Mouse (Mus musculus) intestine, embryonic 14.5 days (tissue): ENCODE data around the gene Herc4. TPM values are rescaled to one million over a fixed set of nuclear protein-coding genes. Genes with fewer than 3 reads are reported as not detected.

Source experiments
- ATAC-seq: fragments of 200-750 bp; cut with Nextera tagmentation; replicated peaks from 2 replicates; pipeline ENCODE4 v1.8.0; 2017; ENCODE audit warnings: low read depth, moderate number of reproducible peaks, moderate TSS enrichment, moderate library complexity; ENCODE audit not compliant: low FRiP score, low TSS enrichment
- DNase-seq: peaks from one replicate; pipeline ENCODE4 v3.0.0-alpha.2; 2018; ENCODE audit warnings: low spot score
- H3K27ac ChIP-seq: fragments of 300-500 bp; sonication (generic); 2 replicates; pipeline ENCODE4 v1.5.1; 2014; ENCODE audit warnings: low read depth, mild to moderate bottlenecking, control low read depth
- H3K27me3 ChIP-seq: fragments of 300-500 bp; sonication (generic); replicated peaks from 2 replicates; pipeline ENCODE4 v1.6.1; 2014; ENCODE audit warnings: low read length, control low read depth; ENCODE audit not compliant: control insufficient read depth, insufficient read depth
- H3K36me3 ChIP-seq: fragments of 300-500 bp; sonication (generic); 2 replicates; pipeline ENCODE4 v1.6.1; 2014; ENCODE audit warnings: low read length, control low read depth; ENCODE audit not compliant: control insufficient read depth, insufficient read depth
- H3K4me1 ChIP-seq: fragments of 300-500 bp; sonication (generic); replicated peaks from 2 replicates; pipeline ENCODE4 v1.6.1; 2014; ENCODE audit warnings: low read length, control low read depth, mixed read lengths; ENCODE audit not compliant: control insufficient read depth, insufficient read depth
- H3K4me2 ChIP-seq: fragments of 300-500 bp; sonication (generic); 2 replicates; pipeline ENCODE4 v1.6.1; 2014; ENCODE audit warnings: low read length
- H3K4me3 ChIP-seq: fragments of 300-500 bp; sonication (generic); 2 replicates; pipeline ENCODE4 v1.5.1; 2014; ENCODE audit warnings: low read depth, low read length, control low read depth, mixed read lengths
- H3K9ac ChIP-seq: fragments of 300-500 bp; sonication (generic); 2 replicates; pipeline ENCODE4 v1.6.1; 2014; ENCODE audit warnings: mild to moderate bottlenecking, low read length
- H3K9me3 ChIP-seq: fragments of 300-500 bp; sonication (generic); 2 replicates; pipeline ENCODE4 v1.6.1; 2016; ENCODE audit warnings: low read length, control low read depth; ENCODE audit not compliant: control insufficient read depth
- WGBS: fragments of 180-500 bp; shearing (Covaris S2); extraction: QIAGEN DNeasy Blood & Tissue Kit; methylation state at CpG from one replicate; pipeline ENCODE4 v1.1.7; 2014; 5-methylcytosine and 5-hydroxymethylcytosine counted together
- polyA plus RNA-seq: library from polyadenylated mRNA; unstranded; fragments of >200 nt; fragmentation: Nextera tagmentation; extraction: Ambion mirVana; gene quantifications from 2 replicates; pipeline ENCODE4 v1.2.1, GENCODE M21; 2014

Gene Herc4
- polyA plus RNA-seq, 1 experiment from 2014 or later, result 39.8 TPM

GRCm38 (mm10) chr10:63272401-63272800, 28.8 kb downstream of the Herc4 start:
- Histone ChIP-seq H3K36me3 (peaks cover 60% of the 10 kb centered on the region), H3K27ac (no peak overlapping the region), H3K9ac (no peak overlapping the region), H3K4me2 (no peak overlapping the region), H3K4me1 (no peaks in the 10 kb centered on the region), H3K27me3 (no peaks in the 10 kb centered on the region), H3K4me3 (no peak overlapping the region), H3K9me3 (no peaks in the 10 kb centered on the region)
- ATAC-seq (no peak), DNase-seq (no peak)

- DNase-seq (no peak), ATAC-seq (no peak)
- Histone ChIP-seq H3K27me3 (no peaks in the 10 kb centered on the region), H3K9ac (no peak overlapping the region), H3K4me1 (no peaks in the 10 kb centered on the region), H3K4me2 (no peak overlapping the region), H3K4me3 (no peak overlapping the region), H3K36me3 (peaks cover 62% of the 10 kb centered on the region), H3K9me3 (no peaks in the 10 kb centered on the region), H3K27ac (no peak overlapping the region)
- WGBS, result 93% methylated on average over 5 of the region's 5 CpGs
Observed at GRCm38 (mm10) chr10:63272868-63273267, 29.3 kb downstream of the Herc4 start.

DNA sequence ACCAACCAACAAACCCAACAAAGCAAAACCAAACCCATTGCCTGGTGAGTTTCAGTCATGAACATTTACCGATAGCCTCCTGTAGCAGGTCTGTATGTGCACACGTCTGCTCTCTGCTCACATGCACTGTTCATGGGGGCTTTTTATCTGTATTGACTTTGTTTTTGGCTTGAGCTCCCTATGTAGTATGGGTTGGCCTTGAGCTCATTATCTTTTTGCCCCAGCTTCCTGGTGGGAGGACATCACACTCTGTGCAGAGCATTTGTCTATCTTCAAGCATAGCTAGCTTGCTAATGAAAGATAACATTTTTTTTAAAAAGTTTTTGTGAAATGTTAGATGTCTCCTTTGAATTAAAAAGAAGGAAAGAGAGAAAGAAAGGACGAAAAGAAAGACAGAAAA, 33.4 kb downstream of the Herc4 start:
- no peaks in the 10 kb centered on the region for H3K27me3 ChIP-seq
- ATAC-seq, result no peak
- no peaks in the 10 kb centered on the region for H3K9me3 ChIP-seq
- H3K4me2 ChIP-seq, result no peak overlapping the region
- H3K4me1 ChIP-seq, result no peaks in the 10 kb centered on the region
- peaks cover 69% of the 10 kb centered on the region for H3K36me3 ChIP-seq
- WGBS, result 93% methylated on average over 3 of the region's 3 CpGs
- DNase-seq, result no peak
- no peak overlapping the region for H3K27ac ChIP-seq
- no peak overlapping the region for H3K9ac ChIP-seq
- no peak overlapping the region for H3K4me3 ChIP-seq

DNA sequence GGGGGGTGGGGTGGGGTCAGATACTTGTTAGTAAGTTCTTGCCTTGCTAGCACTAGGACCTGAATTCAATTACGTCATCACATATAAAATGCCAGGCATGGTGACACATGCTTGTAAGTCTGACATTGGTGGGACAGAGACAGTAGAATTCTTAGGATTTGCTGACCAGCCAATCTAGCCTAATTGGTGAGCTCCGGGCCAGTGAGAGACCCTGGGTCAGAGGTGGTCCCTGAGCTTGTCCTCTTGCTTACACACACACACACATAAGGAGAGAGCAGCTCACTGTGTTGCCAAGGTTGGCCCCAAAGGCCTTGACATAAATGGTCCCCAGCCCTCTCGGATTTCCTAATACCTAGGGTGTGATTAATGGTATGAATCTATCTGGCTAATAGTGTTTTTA, 36.2 kb downstream of the Herc4 start:
- DNase-seq (no peak), ATAC-seq (no peak)
- H3K27me3 ChIP-seq, result no peaks in the 10 kb centered on the region
- no peak overlapping the region for H3K4me3 ChIP-seq
- H3K9me3 ChIP-seq, result no peaks in the 10 kb centered on the region
- WGBS, result 92% methylated on average over 3 of the region's 3 CpGs
- no peak overlapping the region for H3K9ac ChIP-seq
- H3K27ac ChIP-seq, result no peak overlapping the region
- no peak overlapping the region for H3K4me2 ChIP-seq
- H3K36me3 ChIP-seq, result peaks cover 70% of the 10 kb centered on the region
- H3K4me1 ChIP-seq, result no peaks in the 10 kb centered on the region

DNA sequence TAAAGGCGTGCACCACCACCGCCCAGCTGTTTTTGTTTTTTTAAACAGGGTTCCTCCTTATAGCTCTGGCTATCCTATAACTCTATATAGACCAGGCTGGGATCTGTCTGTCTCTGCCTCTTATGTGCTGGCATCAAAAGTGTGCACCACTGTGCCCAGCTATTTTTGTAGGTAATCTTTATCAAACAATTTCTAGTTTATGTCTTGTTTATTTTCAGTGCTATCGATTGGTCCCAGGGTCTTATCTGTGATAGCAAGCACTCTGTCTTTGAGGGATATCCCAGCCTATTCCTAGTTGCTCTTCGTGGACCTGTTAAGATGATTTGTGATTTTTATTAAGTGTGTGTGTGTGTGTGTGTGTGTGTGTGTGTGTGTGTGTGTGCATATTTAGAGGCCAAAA, 38.8 kb downstream of the Herc4 start:
- no peak for DNase-seq
- H3K36me3 ChIP-seq, result peaks cover 80% of the 10 kb centered on the region
- no peak overlapping the region for H3K9ac ChIP-seq
- WGBS, result 92% methylated on average over 4 of the region's 4 CpGs
- no peak for ATAC-seq
- H3K9me3 ChIP-seq, result no peaks in the 10 kb centered on the region
- no peaks in the 10 kb centered on the region for H3K27me3 ChIP-seq
- H3K27ac ChIP-seq, result no peak overlapping the region
- no peak overlapping the region for H3K4me3 ChIP-seq
- no peaks in the 10 kb centered on the region for H3K4me1 ChIP-seq
- no peak overlapping the region for H3K4me2 ChIP-seq

DNA sequence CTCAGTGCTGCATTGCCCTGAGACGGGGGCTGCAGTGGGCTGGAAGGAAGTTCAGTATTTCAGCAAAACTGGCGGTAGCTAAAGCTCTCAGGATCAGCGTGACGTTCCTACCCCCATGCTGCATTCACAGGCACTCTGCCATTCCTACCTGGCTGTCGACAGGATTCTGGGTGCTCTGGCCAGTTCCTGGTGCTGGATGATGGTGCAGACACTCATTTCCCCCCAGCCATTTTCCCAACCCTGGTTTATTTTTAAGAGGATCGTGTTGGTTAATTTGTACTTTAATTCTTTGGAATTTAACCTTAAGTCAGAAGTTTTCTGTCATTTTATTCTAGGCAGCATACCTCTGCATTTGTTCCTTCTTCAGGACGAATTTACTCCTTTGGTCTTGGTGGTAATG, 39.2 kb downstream of the Herc4 start:
- 86% methylated on average over 7 of the region's 7 CpGs for WGBS
- H3K36me3 ChIP-seq, result peaks cover 80% of the 10 kb centered on the region

DNA sequence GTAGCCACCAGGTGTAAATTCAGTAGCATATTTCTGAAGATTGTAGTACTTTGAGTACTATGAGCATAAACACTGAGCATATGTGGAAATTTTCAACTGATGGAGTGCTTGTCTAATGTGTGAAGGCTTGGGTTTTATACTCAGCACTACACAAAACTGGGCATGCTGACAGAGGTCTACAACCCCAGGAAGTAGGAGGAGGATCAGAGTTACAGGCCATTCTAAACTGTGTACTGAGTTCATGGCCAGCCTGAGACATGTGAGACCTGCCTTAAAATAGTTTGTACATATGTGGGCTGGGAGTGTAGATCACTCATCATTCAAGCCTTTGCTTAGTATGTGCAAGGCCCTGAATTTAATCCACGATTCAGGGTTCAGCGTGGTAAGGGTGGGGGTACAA, 58.7 kb downstream of the Herc4 start:
- Histone ChIP-seq H3K4me1 (no peaks in the 10 kb centered on the region), H3K36me3 (peaks cover 74% of the 10 kb centered on the region), H3K4me2 (no peak overlapping the region), H3K4me3 (no peak overlapping the region), H3K27ac (no peak overlapping the region), H3K9ac (no peak overlapping the region), H3K27me3 (no peaks in the 10 kb centered on the region), H3K9me3 (no peaks in the 10 kb centered on the region)
- DNase-seq (no peak), ATAC-seq (no peak)
- 89% methylated on average over 2 of the region's 2 CpGs for WGBS

More for the DNA sequence above, 39.2 kb downstream of the Herc4 start:
- no peak overlapping the region for H3K9ac ChIP-seq
- no peak overlapping the region for H3K27ac ChIP-seq
- no peak overlapping the region for H3K4me3 ChIP-seq
- H3K27me3 ChIP-seq, result no peaks in the 10 kb centered on the region
- H3K4me2 ChIP-seq, result no peak overlapping the region
- ATAC-seq, result no peak
- no peaks in the 10 kb centered on the region for H3K9me3 ChIP-seq
- H3K4me1 ChIP-seq, result no peaks in the 10 kb centered on the region
- no peak for DNase-seq

GRCm38 (mm10) chr10:63308582-63309366, 65.2 kb downstream of the Herc4 start:
- no peak overlapping the region for H3K4me2 ChIP-seq
- no peaks in the 10 kb centered on the region for H3K9me3 ChIP-seq
- H3K4me1 ChIP-seq, result no peaks in the 10 kb centered on the region
- H3K27me3 ChIP-seq, result no peaks in the 10 kb centered on the region
- DNase-seq (peak; percentile 91), ATAC-seq (peak; percentile 53; the same call in 1 of the 2 replicates)
- no peak overlapping the region for H3K4me3 ChIP-seq
- H3K27ac ChIP-seq, result no peak overlapping the region
- WGBS, result 42% methylated on average over 10 of the region's 10 CpGs
- H3K36me3 ChIP-seq, result peaks cover 78% of the 10 kb centered on the region
- no peak overlapping the region for H3K9ac ChIP-seq

- no peak overlapping the region for H3K27ac ChIP-seq
- H3K9ac ChIP-seq, result no peak overlapping the region
- H3K27me3 ChIP-seq, result no peaks in the 10 kb centered on the region
- DNase-seq (peak; percentile 25), ATAC-seq (no peak)
- H3K4me1 ChIP-seq, result no peaks in the 10 kb centered on the region
- WGBS, result 95% methylated on average over 1 of the region's 1 CpGs
- no peak overlapping the region for H3K4me2 ChIP-seq
- H3K4me3 ChIP-seq, result no peak overlapping the region
- peaks cover 79% of the 10 kb centered on the region for H3K36me3 ChIP-seq
- H3K9me3 ChIP-seq, result no peaks in the 10 kb centered on the region
Observed at GRCm38 (mm10) chr10:63313726-63314125, 70.1 kb downstream of the Herc4 start.
